Mouse (Mus musculus): ENCODE measurements around the gene Nt5dc2. TPM values are rescaled to one million over a fixed set of nuclear protein-coding genes. Genes with fewer than 3 reads are reported as not detected.

The Nt5dc2 gene
- polyA plus RNA-seq, 1 experiment from 2014 or later, result 278 TPM

DNA sequence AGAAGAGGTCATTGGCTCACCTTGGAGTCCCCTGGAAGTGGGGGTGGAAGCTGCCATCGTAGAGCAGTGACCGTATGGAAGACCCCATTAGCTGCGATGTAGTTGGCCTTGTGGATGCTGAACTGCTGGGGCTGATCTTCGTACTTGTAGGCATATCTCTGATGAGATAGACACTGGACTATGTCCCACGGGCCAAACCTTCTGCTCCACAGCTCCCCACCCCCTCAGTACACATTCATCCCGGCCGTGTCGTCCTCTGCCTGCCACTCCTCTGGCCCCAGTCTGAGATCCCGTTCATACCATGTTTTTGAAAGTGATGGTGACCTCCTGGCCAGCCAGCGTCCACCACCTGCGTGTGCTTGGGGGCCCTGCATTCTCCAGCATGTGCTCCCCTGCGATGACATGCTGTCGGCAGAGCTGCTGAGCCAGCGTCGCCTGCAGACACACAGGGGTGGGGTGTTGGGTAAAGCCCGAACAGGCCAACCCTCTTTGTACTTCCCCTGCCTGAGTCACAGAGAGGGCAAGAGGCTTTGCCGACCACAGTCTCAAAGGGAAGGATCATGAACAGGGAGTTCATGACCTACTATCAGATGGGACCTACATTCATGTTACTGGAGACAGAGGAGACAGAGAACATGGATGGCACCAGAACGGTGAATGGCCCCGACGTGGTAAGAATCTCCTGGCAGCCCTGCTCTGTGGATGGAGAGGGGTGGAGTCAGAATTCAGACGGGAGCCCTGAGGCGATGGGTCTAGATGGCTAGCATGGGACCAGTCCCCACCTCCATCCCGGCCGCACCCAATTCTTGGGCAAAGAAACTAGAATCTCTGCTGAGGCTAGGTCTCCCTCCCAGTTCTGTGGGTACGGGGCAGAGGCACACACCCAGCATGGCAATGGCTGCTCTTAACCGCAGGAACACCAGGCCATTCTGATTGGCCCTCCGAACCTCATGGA, 29.6 kb downstream of the Nt5dc2 start:
- Histone ChIP-seq H3K4me3 (no peak overlapping the region), H3K9ac (no peak overlapping the region; the same call in 1 of the 2 replicates), H3K27me3 (peaks cover 5% of the 10 kb centered on the region; the same call in 1 of the 2 replicates), H3K4me1 (replicated peaks) (peaks cover 31% of the 10 kb centered on the region), H3K27ac (no peak overlapping the region), H3K9me3 (replicated peaks) (no peaks in the 10 kb centered on the region), H3K4me2 (no peak overlapping the region), H3K36me3 (no peaks in the 10 kb centered on the region)
- WGBS, result 55% methylated on average over 27 of the region's 27 CpGs
- no peak for ATAC-seq (replicated peaks; ENCODE audit: insufficient number of reproducible peaks, insufficient read depth, low FRiP score, low read depth)

DNA sequence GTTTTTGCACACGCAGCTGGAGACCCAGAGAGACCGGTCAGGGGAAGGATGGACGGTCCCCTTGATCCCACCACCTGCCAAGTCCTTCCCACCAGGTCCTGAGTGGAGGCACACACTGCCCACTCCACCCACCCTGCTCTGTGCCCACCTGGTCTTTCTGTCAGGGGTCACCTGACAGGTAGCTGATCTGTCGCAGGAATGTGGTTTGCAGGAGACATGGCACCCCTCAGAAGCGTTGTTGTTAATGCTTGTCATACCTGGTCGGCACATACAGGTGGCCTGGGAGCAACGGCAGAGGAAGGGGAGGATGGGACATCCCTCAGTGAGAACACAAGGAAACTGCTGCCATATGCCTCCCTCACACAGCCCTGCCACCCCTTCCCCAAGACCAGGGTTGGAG, 30.3 kb downstream of the Nt5dc2 start:
- no peak for ATAC-seq (replicated peaks; ENCODE audit: insufficient number of reproducible peaks, insufficient read depth, low FRiP score, low read depth)
- Histone ChIP-seq H3K27ac (no peak overlapping the region), H3K27me3 (peaks cover 5% of the 10 kb centered on the region; the same call in 1 of the 2 replicates), H3K4me2 (no peak overlapping the region), H3K4me1 (replicated peaks) (peaks cover 34% of the 10 kb centered on the region), H3K9me3 (replicated peaks) (no peaks in the 10 kb centered on the region), H3K4me3 (no peak overlapping the region), H3K36me3 (no peaks in the 10 kb centered on the region), H3K9ac (no peak overlapping the region)
- WGBS, result 84% methylated on average over 7 of the region's 7 CpGs

DNA sequence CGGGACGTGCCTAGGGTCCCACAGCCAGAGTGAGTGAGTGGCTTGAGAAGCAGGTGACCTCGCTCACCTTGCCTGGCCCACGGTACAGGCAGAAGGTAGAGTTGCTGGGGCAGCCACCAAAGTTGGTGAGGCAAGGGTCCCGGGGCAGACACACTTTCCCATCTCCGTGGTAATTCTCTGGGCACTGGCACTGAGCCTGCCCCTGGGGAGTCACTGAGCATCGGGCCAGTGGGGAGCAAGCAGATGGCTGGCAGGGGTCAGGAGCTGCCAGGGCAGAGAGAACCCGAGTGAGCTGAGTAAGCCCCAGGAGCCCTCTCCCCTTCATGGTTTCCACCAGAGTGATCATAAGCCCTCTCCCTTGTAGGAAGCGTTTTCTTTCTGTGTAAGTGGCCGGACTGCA, 30.8 kb downstream of the Nt5dc2 start:
- Histone ChIP-seq H3K36me3 (no peaks in the 10 kb centered on the region), H3K4me3 (no peak overlapping the region), H3K4me2 (no peak overlapping the region), H3K27ac (no peak overlapping the region), H3K27me3 (peaks cover 5% of the 10 kb centered on the region; the same call in 1 of the 2 replicates), H3K4me1 (replicated peaks) (peaks cover 38% of the 10 kb centered on the region), H3K9me3 (replicated peaks) (no peaks in the 10 kb centered on the region), H3K9ac (no peak overlapping the region)
- 78% methylated on average over 10 of the region's 10 CpGs for WGBS
- no peak for ATAC-seq (replicated peaks; ENCODE audit: insufficient number of reproducible peaks, insufficient read depth, low FRiP score, low read depth)

DNA sequence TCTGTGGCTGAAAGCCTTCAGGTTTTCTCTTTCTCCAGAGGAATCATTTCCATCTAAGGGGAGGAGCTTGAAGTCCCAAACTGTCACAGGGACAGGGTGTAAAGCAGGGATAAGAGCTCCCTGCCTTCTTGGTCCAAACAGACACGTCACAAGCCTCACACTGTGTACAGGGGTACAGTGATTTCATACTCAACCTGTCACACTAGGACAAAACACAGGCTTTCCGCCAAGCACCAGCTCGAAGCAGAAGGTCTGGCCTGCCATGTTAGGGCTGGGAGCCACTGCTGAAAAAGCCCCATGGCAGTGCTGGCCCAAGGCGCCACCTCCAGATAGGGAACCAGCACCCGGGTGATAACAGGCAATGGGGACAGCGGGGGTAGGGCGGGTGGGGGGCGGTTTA, 33.2 kb downstream of the Nt5dc2 start:
- Histone ChIP-seq H3K4me2 (no peak overlapping the region), H3K9me3 (replicated peaks) (no peaks in the 10 kb centered on the region), H3K36me3 (no peaks in the 10 kb centered on the region), H3K27me3 (peaks cover 5% of the 10 kb centered on the region; the same call in 1 of the 2 replicates), H3K9ac (no peak overlapping the region), H3K4me1 (replicated peaks) (peaks cover 49% of the 10 kb centered on the region), H3K27ac (peak overlapping the region; percentile 25), H3K4me3 (no peak overlapping the region)
- WGBS, result 29% methylated on average over 8 of the region's 8 CpGs
- no peak; the same call in 1 of the 2 replicates for ATAC-seq (replicated peaks; ENCODE audit: insufficient number of reproducible peaks, insufficient read depth, low FRiP score, low read depth)

DNA sequence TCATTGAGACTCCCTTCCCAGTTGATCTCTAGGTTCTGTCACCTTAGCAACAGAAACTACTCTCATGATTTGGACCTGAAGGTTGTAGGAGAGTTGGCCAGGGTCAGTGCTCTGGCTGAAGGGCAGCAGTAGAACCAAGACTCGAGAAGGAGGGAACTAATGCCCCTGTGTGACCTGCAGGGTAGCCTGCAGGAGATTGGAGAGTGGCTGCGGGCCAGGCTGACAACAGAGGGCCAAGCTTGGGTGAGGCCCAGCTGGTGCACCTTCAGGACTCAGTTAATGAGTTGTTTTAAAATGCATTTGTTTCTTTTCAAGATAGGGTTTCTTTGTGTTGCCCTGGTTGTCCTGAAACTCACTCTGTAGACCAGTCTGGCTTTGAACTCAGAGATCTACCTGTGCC, 34.2 kb downstream of the Nt5dc2 start:
- WGBS, result 62% methylated on average over 2 of the region's 2 CpGs

DNA sequence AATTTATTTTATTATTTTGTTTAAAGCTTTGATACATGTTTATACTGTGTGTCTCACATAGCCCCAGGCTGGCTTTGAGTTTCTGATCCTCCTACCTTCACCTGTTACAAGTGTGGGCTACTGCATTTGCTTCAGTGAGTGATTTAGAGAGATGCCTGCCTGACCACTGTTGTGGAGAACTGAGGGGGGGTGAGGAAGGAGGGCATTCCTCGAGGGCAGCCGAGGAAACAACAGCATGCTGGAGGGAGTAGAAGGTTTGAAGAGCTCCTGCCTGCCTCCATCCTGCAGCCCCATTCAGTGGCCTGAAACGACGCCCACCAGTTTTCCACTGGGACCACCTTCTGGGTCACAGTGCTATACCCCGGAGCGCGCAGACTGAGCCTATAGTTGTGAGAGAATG, 34.6 kb downstream of the Nt5dc2 start:
- Histone ChIP-seq H3K4me3 (no peak overlapping the region), H3K9ac (no peak overlapping the region), H3K4me2 (0 out of 2 replicates have a peak overlapping the region, but pooled peaks have one; percentile 4), H3K36me3 (peaks cover 6% of the 10 kb centered on the region), H3K27me3 (peaks cover 5% of the 10 kb centered on the region; the same call in 1 of the 2 replicates), H3K9me3 (replicated peaks) (no peaks in the 10 kb centered on the region), H3K27ac (no peak overlapping the region), H3K4me1 (replicated peaks) (peaks cover 50% of the 10 kb centered on the region)
- WGBS, result 49% methylated on average over 7 of the region's 7 CpGs
- no peak for ATAC-seq (replicated peaks; ENCODE audit: insufficient number of reproducible peaks, insufficient read depth, low FRiP score, low read depth)

More for the DNA sequence above, 34.2 kb downstream of the Nt5dc2 start:
- Histone ChIP-seq H3K36me3 (peaks cover 1% of the 10 kb centered on the region; the same call in 1 of the 2 replicates), H3K27ac (no peak overlapping the region), H3K4me1 (replicated peaks) (peaks cover 54% of the 10 kb centered on the region), H3K27me3 (peaks cover 5% of the 10 kb centered on the region; the same call in 1 of the 2 replicates), H3K4me2 (no peak overlapping the region), H3K4me3 (no peak overlapping the region), H3K9me3 (replicated peaks) (no peaks in the 10 kb centered on the region), H3K9ac (no peak overlapping the region)
- no peak for ATAC-seq (replicated peaks; ENCODE audit: insufficient number of reproducible peaks, insufficient read depth, low FRiP score, low read depth)

DNA sequence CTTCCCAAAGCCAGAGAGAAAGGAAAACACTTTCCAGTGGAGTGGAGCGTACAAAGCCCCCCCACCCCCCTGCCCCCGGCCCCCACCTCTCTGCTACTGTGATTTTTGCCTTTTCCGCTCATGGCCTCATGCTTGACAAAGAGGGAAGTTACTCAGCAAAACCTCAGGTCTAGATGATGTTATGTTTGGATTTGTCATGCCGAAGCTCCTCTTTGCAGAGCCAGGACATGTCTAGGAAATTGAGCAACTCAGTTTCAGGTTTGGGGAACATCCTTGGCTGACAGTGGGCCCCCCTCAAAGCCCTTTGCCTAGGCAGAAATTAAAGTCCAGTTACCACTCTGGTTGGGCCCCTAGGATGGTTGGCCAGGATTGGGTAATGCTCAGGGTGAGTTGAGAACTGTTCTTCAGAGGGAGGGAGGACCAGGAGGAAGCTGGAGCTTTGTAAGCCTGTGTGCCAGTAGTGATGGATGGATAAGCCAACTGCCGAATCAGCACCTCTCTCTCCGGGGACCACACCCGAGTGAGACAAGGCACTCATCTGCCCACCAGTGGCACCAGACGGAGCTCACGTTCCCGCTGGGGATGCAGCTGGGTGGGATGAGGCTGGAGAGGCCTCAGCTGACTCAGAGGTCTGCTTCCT, 35.3 kb downstream of the Nt5dc2 start:
- Histone ChIP-seq H3K27ac (peak overlapping the region; percentile 9; the same call in 1 of the 2 replicates), H3K9ac (0 out of 2 replicates have a peak overlapping the region, but pooled peaks have one; percentile 20), H3K4me1 (replicated peaks) (peaks cover 48% of the 10 kb centered on the region)

DNA sequence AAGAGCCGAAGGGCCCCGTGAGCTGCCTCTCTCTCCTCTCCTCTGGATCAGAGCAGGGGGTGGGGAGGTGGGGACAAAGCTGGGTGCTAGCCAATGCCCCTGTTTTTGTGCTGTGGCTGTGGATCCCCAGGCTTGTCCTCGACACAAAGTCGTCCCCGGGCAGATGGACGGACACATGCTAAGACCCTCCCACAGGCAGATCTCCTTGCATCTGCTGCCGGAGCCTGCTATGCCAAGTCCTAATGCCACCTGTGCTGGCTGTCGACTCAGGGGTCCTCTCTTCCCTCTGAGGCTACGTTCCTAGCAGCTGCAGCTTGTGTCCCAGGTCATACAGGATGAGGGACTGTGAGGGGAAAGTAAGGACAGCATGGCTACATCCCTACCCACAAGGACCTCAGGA, 36.0 kb downstream of the Nt5dc2 start:
- 0 out of 2 replicates have a peak, but pooled peaks cover under 1% of the 10 kb centered on the region for H3K27me3 ChIP-seq
- peak overlapping the region; percentile 38; the same call in 1 of the 2 replicates for H3K9ac ChIP-seq
- H3K4me2 ChIP-seq, result peak overlapping the region; percentile 55
- H3K9me3 ChIP-seq (replicated peaks), result no peaks in the 10 kb centered on the region
- H3K4me3 ChIP-seq, result peak overlapping the region; percentile 45
- 55% methylated on average over 9 of the region's 9 CpGs for WGBS
- no peak for ATAC-seq (replicated peaks; ENCODE audit: insufficient number of reproducible peaks, insufficient read depth, low FRiP score, low read depth)
- H3K27ac ChIP-seq, result peak overlapping the region; percentile 9; the same call in 1 of the 2 replicates
- peaks cover 20% of the 10 kb centered on the region for H3K36me3 ChIP-seq
- H3K4me1 ChIP-seq (replicated peaks), result peaks cover 52% of the 10 kb centered on the region

More for the DNA sequence above, 35.3 kb downstream of the Nt5dc2 start:
- H3K4me3 ChIP-seq, result peak overlapping the region; percentile 45
- peaks cover 5% of the 10 kb centered on the region; the same call in 1 of the 2 replicates for H3K27me3 ChIP-seq
- peak overlapping the region; percentile 55 for H3K4me2 ChIP-seq
- 48% methylated on average over 10 of the region's 10 CpGs for WGBS
- no peaks in the 10 kb centered on the region for H3K9me3 ChIP-seq (replicated peaks)
- H3K36me3 ChIP-seq, result peaks cover 12% of the 10 kb centered on the region
- no peak for ATAC-seq (replicated peaks; ENCODE audit: insufficient number of reproducible peaks, insufficient read depth, low FRiP score, low read depth)

DNA sequence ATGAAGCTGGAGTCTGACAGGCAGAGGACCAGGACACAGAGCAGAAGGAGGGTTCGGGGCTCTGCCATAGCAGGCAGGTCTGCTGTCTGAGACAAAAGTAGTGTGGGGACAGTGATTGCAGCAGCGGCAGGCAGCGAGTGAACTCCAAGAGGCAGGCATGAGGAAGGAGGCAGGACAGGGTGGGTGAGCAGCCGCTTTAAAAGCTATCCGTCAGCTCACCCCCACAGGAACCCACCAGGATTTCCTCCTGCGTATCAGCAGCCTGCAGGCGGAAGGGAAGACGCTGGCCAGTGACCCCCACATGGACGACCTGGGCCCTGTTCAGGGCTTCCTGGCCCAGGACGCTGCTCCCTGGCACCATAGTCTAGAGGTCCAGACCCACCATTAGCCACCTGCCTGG, 37.6 kb downstream of the Nt5dc2 start, which contains the start of gene Stab1:
TSS of gene Stab1 (minus strand) at position 217 of the 400 bp plus-strand sequence.
- no peaks in the 10 kb centered on the region for H3K9me3 ChIP-seq (replicated peaks)
- peak within 1 kb of the TSS; percentile 38 for H3K9ac ChIP-seq
- H3K4me1 ChIP-seq (replicated peaks), result peaks cover 62% of the 10 kb centered on the region
- no peaks in the 10 kb centered on the region for H3K27me3 ChIP-seq
- H3K4me3 ChIP-seq, result peak within 1 kb of the TSS; percentile 45
- 23% methylated on average over 10 of the region's 10 CpGs for WGBS
- peak; percentile 47; the same call in 1 of the 2 replicates for ATAC-seq (replicated peaks; ENCODE audit: insufficient number of reproducible peaks, insufficient read depth, low FRiP score, low read depth)
- H3K36me3 ChIP-seq, result peaks cover 36% of the 10 kb centered on the region
- peak within 1 kb of the TSS; percentile 55 for H3K4me2 ChIP-seq
- H3K27ac ChIP-seq, result peak within 1 kb of the TSS; percentile 66

DNA sequence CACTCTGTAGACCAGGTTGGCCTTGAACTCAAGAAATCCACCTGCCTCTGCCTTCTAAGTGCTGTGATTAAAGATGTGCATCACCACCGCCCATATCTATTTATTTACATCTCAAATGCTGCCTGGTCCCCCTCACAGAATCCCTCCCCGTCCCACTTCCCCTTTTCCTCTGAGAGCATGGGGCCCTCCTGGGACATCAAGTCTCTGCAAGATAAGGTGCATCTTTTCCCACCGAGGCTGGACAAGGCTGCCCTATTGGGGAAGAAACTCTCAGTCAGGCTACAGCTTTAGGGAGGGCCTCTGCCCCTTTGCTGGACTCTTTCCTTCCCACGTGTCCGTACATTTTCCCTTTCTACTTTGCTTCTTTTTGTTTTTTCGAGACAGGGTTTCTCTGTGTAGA, 38.7 kb downstream of the Nt5dc2 start:
- Histone ChIP-seq H3K4me2 (no peak overlapping the region), H3K27me3 (no peaks in the 10 kb centered on the region), H3K36me3 (peaks cover 46% of the 10 kb centered on the region), H3K4me3 (no peak overlapping the region), H3K4me1 (replicated peaks) (peaks cover 54% of the 10 kb centered on the region), H3K9ac (no peak overlapping the region), H3K9me3 (replicated peaks) (no peaks in the 10 kb centered on the region), H3K27ac (0 out of 2 replicates have a peak overlapping the region, but pooled peaks have one; percentile 6)
- ATAC-seq (replicated peaks; ENCODE audit: insufficient number of reproducible peaks, insufficient read depth, low FRiP score, low read depth), result no peak
- 59% methylated on average over 6 of the region's 6 CpGs for WGBS

DNA sequence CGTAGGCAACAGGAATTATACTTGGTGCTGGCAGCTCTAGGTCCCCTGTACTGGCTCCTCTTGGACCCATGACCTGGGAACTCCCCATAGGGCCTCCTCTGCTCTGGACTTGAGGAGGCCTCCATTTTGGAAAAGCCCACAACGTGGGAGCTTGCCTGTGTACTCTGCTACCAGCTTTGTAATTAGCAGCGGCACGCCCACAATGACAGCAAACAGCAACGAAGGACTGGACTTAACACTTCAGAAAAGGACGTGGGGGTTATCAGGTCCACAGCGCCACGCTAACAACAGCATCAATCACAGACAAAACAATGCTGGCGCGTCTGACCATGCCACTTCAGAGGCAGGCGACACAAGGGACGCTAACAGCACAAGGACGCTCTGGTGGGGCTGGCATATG, 40.1 kb downstream of the Nt5dc2 start:
- Histone ChIP-seq H3K9ac (no peak overlapping the region), H3K27ac (0 out of 2 replicates have a peak overlapping the region, but pooled peaks have one; percentile 6), H3K4me3 (no peak overlapping the region), H3K9me3 (replicated peaks) (no peaks in the 10 kb centered on the region), H3K4me1 (replicated peaks) (peaks cover 42% of the 10 kb centered on the region), H3K27me3 (no peaks in the 10 kb centered on the region), H3K36me3 (peaks cover 61% of the 10 kb centered on the region), H3K4me2 (no peak overlapping the region)
- WGBS, result 73% methylated on average over 13 of the region's 13 CpGs
- ATAC-seq (replicated peaks; ENCODE audit: insufficient number of reproducible peaks, insufficient read depth, low FRiP score, low read depth), result no peak
